Mouse (Mus musculus) small intestine, adult 2 months (tissue): Measurements from ENCODE around the gene Odc1. TPM values are rescaled to one million over a fixed set of nuclear protein-coding genes. Genes with fewer than 3 reads are reported as not detected.

Experiments
- H3K27ac ChIP-seq: fragments of 200-500 bp; 2 replicates; pipeline ENCODE4 v1.5.1; 2012; ENCODE audit warnings: low read depth, low read length, control low read depth, inconsistent platforms; ENCODE audit not compliant: insufficient read depth
- H3K27me3 ChIP-seq: fragments of 200-500 bp; 2 replicates; pipeline ENCODE4 v1.6.1; 2012; ENCODE audit warnings: mild to moderate bottlenecking, moderate library complexity, low read length, inconsistent platforms; ENCODE audit not compliant: control insufficient read depth, insufficient read depth
- H3K36me3 ChIP-seq: fragments of 200-500 bp; 2 replicates; pipeline ENCODE4 v1.6.1; 2012; ENCODE audit warnings: mild to moderate bottlenecking, low read length, control low read depth, inconsistent platforms; ENCODE audit not compliant: control insufficient read depth, insufficient read depth
- H3K4me1 ChIP-seq: fragments of 200-500 bp; 2 replicates; pipeline ENCODE4 v1.6.1; 2012; ENCODE audit warnings: low read length, inconsistent platforms, mixed read lengths; ENCODE audit not compliant: control insufficient read depth, insufficient read depth, insufficient read length
- H3K4me3 ChIP-seq: fragments of 200-500 bp; 2 replicates; pipeline ENCODE4 v1.5.1; 2012; ENCODE audit warnings: low read depth, mild to moderate bottlenecking, control low read depth, inconsistent platforms, low read length, moderate library complexity
- CTCF ChIP-seq: fragments of 200-500 bp; IDR thresholded peaks from 2 replicates; pipeline ENCODE4 v1.5.1; 2012; ENCODE audit warnings: low read depth, mild to moderate bottlenecking, control low read depth, inconsistent platforms, low read length, moderate library complexity, mixed read lengths; ENCODE audit not compliant: insufficient replicate concordance, insufficient read length; ENCODE audit errors: extremely low read depth
- POLR2A ChIP-seq: fragments of 200-500 bp; IDR thresholded peaks from 2 replicates; pipeline ENCODE4 v1.6.1; 2012; ENCODE audit warnings: low read depth, mild to moderate bottlenecking, control low read depth, inconsistent platforms, low read length, moderate library complexity
- WGBS: fragments of 180-500 bp; shearing (Covaris S2); methylation state at CpG from one replicate; pipeline ENCODE4 v1.1.7; 2018; 5-methylcytosine and 5-hydroxymethylcytosine counted together
- polyA plus RNA-seq: library from polyadenylated mRNA; depleted of rRNA; stranded (reverse); fragments of >200 nt; gene quantifications from 2 replicates; pipeline ENCODE4 v1.2.3, GENCODE M21; 2012

The Odc1 gene
- polyA plus RNA-seq, 1 experiment, result 113 TPM

DNA sequence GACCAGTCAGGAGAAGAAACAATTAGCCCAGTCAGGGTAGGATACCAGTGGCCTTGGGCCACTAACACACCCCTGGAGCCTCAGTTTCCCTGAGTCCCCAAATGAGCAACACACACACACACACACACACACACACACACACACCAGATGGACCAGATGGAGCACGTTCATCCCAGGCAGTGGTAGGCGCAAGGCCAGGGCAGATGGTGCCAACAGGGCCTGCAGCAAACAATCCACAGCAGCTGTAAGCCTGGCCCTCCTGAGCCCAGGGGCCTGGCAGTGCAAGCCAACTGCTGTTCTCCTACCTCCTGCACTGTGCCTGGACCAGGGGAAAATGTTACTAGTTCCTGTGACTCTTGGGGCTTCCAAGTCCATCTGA lies 13.4 kb downstream of the Odc1 start:
- Histone ChIP-seq H3K4me1 (peaks cover 4% of the 10 kb centered on the region; the same call in 1 of the 2 replicates), H3K27me3 (no peaks in the 10 kb centered on the region), H3K27ac (no peak overlapping the region), H3K36me3 (no peaks in the 10 kb centered on the region), H3K4me3 (no peak overlapping the region)
- WGBS, result 60% methylated on average over 2 of the region's 2 CpGs
- TF ChIP-seq POLR2A (no peak), CTCF (no peak)

DNA sequence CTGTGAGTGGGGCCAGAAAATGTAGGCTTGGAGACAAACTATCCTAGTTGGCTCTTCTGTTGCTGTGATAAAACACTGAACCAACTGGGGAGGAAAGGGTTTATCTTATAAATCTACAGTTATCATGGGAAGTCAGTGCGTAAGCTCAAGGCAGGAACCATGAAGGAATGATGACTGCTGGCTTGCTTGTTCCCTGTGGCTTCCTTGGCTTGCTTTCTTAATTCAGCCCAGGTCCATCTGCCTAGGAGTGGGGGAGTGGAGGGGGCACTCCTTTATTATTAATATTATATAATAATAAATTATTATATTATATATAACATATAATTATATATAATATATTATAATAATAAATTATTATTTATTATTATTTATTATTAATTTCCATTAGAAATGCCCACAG lies 17.8 kb downstream of the Odc1 start:
- Histone ChIP-seq H3K4me3 (no peak overlapping the region), H3K27ac (no peak overlapping the region), H3K36me3 (no peaks in the 10 kb centered on the region), H3K4me1 (no peaks in the 10 kb centered on the region), H3K27me3 (no peaks in the 10 kb centered on the region)
- TF ChIP-seq CTCF (no peak), POLR2A (no peak)
- WGBS, result 94% methylated on average over 1 of the region's 1 CpGs

DNA sequence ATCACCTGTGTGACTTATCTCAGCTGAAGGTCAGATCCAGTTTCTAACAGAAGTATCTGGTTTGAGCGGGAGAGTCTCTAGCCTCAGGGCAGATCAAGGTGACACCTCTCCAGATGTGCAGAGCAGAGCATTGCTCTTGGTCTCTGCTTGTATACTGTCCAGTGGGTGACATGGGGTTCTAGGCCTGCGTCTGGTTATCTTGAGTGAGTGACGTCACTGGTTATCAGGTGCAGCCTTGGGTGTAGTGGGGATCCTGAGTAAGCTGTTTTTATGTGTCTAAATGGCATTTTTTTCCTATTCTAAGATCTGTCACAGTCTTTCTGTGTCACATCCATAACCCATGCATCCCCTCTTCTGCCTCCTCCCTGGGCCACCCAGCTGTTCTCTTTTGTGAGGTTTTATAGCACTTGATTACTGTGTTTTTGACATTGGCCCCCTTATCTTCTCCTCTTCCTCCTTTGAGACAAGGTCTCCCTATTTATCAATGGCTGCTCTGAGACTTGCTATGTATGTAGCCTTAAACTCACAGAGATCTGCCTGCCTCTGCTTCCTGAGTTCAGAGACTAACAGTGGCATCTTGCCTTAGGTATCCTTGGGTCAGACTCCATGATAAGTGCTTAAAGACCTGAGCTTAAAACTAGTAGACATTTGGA lies 20.9 kb downstream of the Odc1 start:
- WGBS, result 95% methylated on average over 3 of the region's 3 CpGs
- no peaks in the 10 kb centered on the region for H3K4me1 ChIP-seq

DNA sequence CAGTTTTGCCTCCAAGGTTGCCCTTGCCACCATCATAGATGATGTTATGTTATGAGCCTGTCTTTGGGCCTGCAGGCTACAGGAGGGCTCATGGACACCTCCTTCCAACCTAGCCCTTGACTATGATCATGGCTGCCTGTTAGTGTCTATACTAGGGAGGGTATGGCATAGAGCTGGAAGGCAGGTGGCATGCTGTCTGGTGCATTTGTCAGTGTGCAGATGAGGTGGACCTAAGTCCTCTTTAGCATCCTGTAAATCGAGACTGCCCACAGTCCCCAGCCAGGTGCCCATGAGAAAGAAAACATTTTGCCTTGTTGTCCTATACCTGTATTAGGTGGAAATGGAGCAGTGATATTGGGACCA lies 21.4 kb downstream of the Odc1 start:
- Histone ChIP-seq H3K4me3 (no peak overlapping the region), H3K27ac (no peak overlapping the region), H3K4me1 (no peaks in the 10 kb centered on the region), H3K27me3 (no peaks in the 10 kb centered on the region), H3K36me3 (no peaks in the 10 kb centered on the region)
- WGBS, result 90% methylated on average over 1 of the region's 1 CpGs
- TF ChIP-seq CTCF, result no peak
- no peak for TF ChIP-seq POLR2A

More for the DNA sequence above, 20.9 kb downstream of the Odc1 start:
- TF ChIP-seq CTCF, result no peak
- no peak for TF ChIP-seq POLR2A
- Histone ChIP-seq H3K36me3 (no peaks in the 10 kb centered on the region), H3K27me3 (no peaks in the 10 kb centered on the region), H3K4me3 (no peak overlapping the region), H3K27ac (no peak overlapping the region)

DNA sequence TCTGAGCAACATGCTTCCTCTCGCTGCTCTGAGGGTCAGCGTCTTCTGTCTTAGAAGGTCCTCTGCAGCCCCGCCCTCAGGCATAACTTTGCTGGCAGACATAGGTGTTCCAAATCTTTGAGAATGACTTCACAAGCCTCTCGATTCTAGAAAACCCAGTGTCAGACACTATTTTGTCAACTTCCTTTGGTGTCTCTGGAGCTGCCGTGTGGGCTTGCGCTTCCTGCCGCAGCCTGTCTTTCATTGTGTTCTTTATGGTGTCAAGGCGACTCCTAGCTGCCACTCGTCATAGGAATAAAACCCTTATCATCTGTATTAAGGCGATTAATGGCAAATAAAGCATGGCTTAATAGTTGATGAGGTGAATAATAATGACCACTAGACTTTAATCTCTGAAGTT lies 24.0 kb downstream of the Odc1 start:
- Histone ChIP-seq H3K4me3 (no peak overlapping the region), H3K4me1 (no peaks in the 10 kb centered on the region), H3K36me3 (no peaks in the 10 kb centered on the region), H3K27ac (no peak overlapping the region), H3K27me3 (no peaks in the 10 kb centered on the region)
- TF ChIP-seq POLR2A (no peak), CTCF (no peak)
- WGBS, result 72% methylated on average over 10 of the region's 10 CpGs

DNA sequence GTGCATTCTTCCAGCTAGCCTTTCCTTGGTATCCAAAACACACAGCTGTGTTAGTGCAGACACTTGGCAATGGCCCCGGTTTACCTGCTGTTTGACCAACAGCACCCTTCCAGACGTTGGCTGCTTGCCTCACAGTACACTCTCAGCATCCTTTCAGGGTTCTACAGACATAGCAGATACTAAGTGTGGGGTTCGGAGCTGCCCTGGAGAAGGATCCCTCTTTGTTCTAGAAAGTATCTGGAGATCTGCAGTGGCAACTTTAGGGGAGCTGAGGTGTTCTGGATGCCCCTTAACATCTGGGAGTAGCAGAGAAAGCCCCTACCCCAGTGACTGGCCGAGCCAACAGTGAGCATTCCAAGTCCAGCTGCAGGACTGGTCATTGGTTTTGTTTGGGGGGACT lies 30.0 kb downstream of the Odc1 start:
- Histone ChIP-seq H3K27ac (no peak overlapping the region), H3K4me1 (peaks cover 10% of the 10 kb centered on the region), H3K36me3 (no peaks in the 10 kb centered on the region), H3K4me3 (no peak overlapping the region), H3K27me3 (no peaks in the 10 kb centered on the region)
- whole genome bisulfite sequencing, result 60% methylated on average over 4 of the region's 4 CpGs
- no peak for TF ChIP-seq CTCF

DNA sequence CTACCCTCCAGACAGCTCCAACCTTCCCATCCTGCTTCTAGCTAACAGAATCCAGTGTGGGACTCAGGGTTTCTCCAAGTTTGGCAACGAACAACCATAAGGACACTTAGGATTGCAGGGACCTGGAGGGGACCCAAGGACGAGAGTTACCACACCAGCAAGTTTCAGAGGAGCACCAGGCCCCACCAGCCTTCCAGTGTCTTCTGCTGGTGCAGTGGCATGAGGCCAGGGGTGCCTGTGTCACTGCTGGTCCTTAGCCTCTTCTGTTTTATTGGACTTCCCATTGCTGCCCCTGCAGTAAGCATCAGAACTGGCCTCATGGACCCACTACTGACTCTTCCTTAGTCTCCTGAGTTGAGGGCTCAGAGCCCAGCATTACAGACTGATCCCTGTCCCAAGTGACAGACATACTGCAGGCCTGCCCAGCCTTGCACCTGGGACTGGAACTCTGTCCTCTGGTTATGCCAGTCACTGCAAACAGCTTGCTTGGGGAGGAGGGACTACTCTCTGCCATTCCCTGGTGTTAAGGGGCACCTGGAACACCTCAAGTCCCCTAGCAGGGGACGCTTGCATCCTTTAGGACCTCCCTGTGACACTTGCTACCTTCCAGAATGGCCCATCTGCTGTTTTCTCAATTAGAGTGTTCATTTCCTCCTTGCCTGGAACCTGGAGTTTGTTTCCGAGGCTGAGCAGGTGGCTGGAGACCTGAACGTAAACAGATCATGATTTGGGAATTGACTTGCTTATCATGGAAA lies 30.7 kb downstream of the Odc1 start:
- TF ChIP-seq CTCF (no peak), POLR2A (no peak)
- Histone ChIP-seq H3K4me3 (no peak overlapping the region), H3K4me1 (peaks cover 10% of the 10 kb centered on the region), H3K27ac (no peak overlapping the region), H3K27me3 (no peaks in the 10 kb centered on the region), H3K36me3 (no peaks in the 10 kb centered on the region)
- 39% methylated on average over 5 of the region's 5 CpGs for WGBS
